Mouse (Mus musculus): ENCODE results near the gene Trip12. TPM values are rescaled to one million over a fixed set of nuclear protein-coding genes. Genes with fewer than 3 reads are reported as not detected.
A peak's percentile ranks its signal among the peaks of the same experiment; 100 is the strongest.

Gene Trip12
- polyA plus RNA-seq, 1 experiment from 2014 or later, result 105 TPM

DNA sequence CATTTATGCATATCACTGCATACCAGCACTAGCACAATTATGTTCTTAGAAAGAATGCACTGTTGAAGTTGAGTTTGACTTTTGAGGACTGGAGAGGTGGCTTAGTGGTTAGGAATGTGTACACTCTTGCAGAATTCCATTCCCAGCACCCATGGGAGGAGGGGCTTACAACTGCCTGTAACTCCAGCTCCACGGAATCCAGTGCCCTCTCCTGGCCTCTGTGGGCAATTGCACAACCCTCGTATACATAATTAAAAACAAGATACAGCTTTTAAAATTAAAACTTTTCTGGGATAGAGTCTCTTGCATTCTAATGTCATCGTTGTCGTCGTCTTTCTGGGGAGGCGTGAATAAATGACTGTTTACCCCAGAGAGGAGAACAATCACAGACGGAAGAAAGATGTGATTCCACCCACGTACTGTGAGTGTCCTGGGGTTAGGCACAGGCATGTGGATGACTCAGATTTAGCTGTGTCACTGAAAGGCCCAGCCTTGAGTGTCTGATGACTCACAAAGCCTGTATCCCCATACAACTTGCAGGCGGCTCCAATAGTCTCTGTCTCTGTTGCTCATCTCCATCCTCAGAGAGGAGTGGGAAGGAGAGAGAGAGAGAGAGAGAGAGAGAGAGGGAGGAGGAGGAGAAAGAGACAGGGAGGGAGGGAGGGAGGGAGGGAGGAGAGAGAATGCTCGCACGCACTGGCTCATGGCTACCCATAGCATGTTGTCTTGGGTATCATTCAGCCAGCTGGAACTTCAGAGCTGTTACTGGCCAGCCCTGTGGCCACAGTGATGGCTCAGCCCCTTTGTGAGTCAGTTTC lies 41.1 kb upstream of the Trip12 start:
- H3K9ac ChIP-seq (ENCODE audit: low read depth, low read length), result no peak overlapping the region
- ATAC-seq (ENCODE audit: low FRiP score) (peak; percentile 43; the same call in 1 of the 2 replicates), DNase-seq (ENCODE audit: low spot score) (no peak)
- H3K9me3 ChIP-seq (ENCODE audit: control insufficient read depth, low read length), result no peaks in the 10 kb centered on the region
- H3K27me3 ChIP-seq (ENCODE audit: control insufficient read depth, insufficient read depth, low read length), result no peaks in the 10 kb centered on the region
- H3K36me3 ChIP-seq (ENCODE audit: control insufficient read depth, insufficient read depth, low read length), result no peaks in the 10 kb centered on the region
- no peak overlapping the region for H3K4me3 ChIP-seq (ENCODE audit: low read depth, low read length)
- H3K4me1 ChIP-seq (replicated peaks; ENCODE audit: control insufficient read depth, insufficient read depth, low read length), result no peaks in the 10 kb centered on the region
- no peak overlapping the region for H3K27ac ChIP-seq (ENCODE audit: low read depth, low read length)
- 73% methylated on average over 11 of the region's 11 CpGs for WGBS
- no peak overlapping the region for H3K4me2 ChIP-seq (replicated peaks; ENCODE audit: low read depth, low read length)

DNA sequence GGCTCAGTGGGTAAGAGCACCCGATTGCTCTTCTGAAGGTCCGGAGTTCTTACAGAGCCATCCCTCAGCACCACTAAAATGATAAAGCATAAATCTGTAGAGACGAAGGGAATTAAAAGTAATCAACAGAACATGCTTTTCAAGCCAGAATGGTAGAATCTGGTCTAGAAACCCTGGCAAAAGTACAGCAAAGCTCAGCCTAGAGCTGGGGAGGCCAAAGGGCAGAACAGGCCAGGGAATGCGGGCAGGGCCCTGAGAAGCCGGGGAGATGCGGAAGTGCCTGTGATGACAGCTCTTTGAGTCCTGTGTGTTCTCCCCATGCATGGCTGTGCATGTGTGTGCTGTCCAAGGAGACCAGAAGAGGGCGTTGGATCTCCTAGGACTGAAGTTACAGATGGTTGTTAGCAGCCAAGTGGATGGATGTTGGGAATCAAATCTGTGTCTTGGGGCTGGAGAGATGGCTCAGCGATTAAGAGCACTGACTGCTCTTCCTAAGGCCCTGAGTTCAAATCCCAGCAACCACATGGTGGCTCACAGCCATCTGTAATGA lies 39.3 kb upstream of the Trip12 start:
- 97% methylated on average over 8 of the region's 8 CpGs for WGBS
- H3K4me2 ChIP-seq (replicated peaks; ENCODE audit: low read depth, low read length), result no peak overlapping the region
- DNase-seq (ENCODE audit: low spot score), result no peak
- no peaks in the 10 kb centered on the region for H3K36me3 ChIP-seq (ENCODE audit: control insufficient read depth, insufficient read depth, low read length)
- no peaks in the 10 kb centered on the region for H3K9me3 ChIP-seq (ENCODE audit: control insufficient read depth, low read length)
- H3K4me3 ChIP-seq (ENCODE audit: low read depth, low read length), result no peak overlapping the region
- H3K27me3 ChIP-seq (ENCODE audit: control insufficient read depth, insufficient read depth, low read length), result no peaks in the 10 kb centered on the region
- ATAC-seq (ENCODE audit: low FRiP score), result no peak
- no peak overlapping the region for H3K27ac ChIP-seq (ENCODE audit: low read depth, low read length)
- H3K4me1 ChIP-seq (replicated peaks; ENCODE audit: control insufficient read depth, insufficient read depth, low read length), result no peaks in the 10 kb centered on the region
- H3K9ac ChIP-seq (ENCODE audit: low read depth, low read length), result no peak overlapping the region

- H3K9ac ChIP-seq (ENCODE audit: low read depth, low read length), result no peak overlapping the region
- H3K36me3 ChIP-seq (ENCODE audit: control insufficient read depth, insufficient read depth, low read length), result no peaks in the 10 kb centered on the region
- WGBS, result 80% methylated on average over 2 of the region's 2 CpGs
- H3K9me3 ChIP-seq (ENCODE audit: control insufficient read depth, low read length), result no peaks in the 10 kb centered on the region
- ATAC-seq (ENCODE audit: low FRiP score), result no peak
- H3K4me3 ChIP-seq (ENCODE audit: low read depth, low read length), result no peak overlapping the region
- DNase-seq (ENCODE audit: low spot score), result no peak
- H3K27ac ChIP-seq (ENCODE audit: low read depth, low read length), result no peak overlapping the region
- no peaks in the 10 kb centered on the region for H3K27me3 ChIP-seq (ENCODE audit: control insufficient read depth, insufficient read depth, low read length)
- no peaks in the 10 kb centered on the region for H3K4me1 ChIP-seq (replicated peaks; ENCODE audit: control insufficient read depth, insufficient read depth, low read length)
- H3K4me2 ChIP-seq (replicated peaks; ENCODE audit: low read depth, low read length), result no peak overlapping the region
Observed at GRCm38 (mm10) chr1:84877590-84877989, 37.3 kb upstream of the Trip12 start.

DNA sequence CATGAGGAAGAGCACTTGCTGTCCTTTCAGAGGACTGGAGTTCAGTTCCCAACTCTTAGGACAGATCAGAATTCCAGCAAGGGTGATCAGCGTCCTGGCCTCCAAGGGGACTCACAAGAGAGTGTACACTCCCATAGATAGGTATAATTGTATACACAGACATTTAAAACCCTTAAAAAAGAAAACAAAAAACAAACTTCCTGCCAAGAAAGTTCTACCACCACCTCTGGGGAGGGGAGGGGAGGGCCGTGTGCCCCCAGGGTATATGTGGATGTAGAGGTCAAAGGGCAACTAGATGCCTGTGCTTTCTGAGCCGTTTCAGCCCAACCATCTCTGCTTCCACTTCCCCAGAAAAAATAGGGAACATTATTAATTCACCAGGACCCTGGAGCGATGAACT lies 32.6 kb upstream of the Trip12 start:
- DNase-seq (ENCODE audit: low spot score) (no peak), ATAC-seq (ENCODE audit: low FRiP score) (no peak)
- H3K4me3 ChIP-seq (ENCODE audit: low read depth, low read length), result no peak overlapping the region
- no peak overlapping the region for H3K27ac ChIP-seq (ENCODE audit: low read depth, low read length)
- H3K4me1 ChIP-seq (replicated peaks; ENCODE audit: control insufficient read depth, insufficient read depth, low read length), result no peaks in the 10 kb centered on the region
- WGBS, result 73% methylated on average over 4 of the region's 4 CpGs
- H3K27me3 ChIP-seq (ENCODE audit: control insufficient read depth, insufficient read depth, low read length), result no peaks in the 10 kb centered on the region
- H3K9me3 ChIP-seq (ENCODE audit: control insufficient read depth, low read length), result no peaks in the 10 kb centered on the region
- H3K4me2 ChIP-seq (replicated peaks; ENCODE audit: low read depth, low read length), result no peak overlapping the region
- H3K9ac ChIP-seq (ENCODE audit: low read depth, low read length), result no peak overlapping the region
- H3K36me3 ChIP-seq (ENCODE audit: control insufficient read depth, insufficient read depth, low read length), result no peaks in the 10 kb centered on the region

DNA sequence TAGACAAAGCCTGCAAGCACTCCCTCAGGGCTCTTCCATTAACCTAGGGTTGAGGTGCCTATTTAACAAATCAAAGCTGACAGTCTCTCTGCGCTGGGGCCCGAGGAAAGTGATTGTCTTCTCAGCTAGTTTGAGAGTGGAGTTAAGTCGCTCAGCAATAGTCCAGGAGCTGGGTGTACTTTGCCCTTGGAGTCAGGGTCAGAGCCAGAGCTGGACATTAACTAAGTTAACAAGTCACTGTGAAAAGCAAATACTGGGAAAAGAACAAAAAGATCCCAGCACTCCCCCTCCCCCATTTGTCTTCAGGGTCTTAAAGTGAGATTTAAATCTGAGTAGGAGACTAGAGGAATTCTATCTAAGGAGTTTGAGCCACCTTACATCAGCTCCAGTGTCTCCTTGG lies 31.8 kb upstream of the Trip12 start:
- H3K4me2 ChIP-seq (replicated peaks; ENCODE audit: low read depth, low read length), result no peak overlapping the region
- H3K36me3 ChIP-seq (ENCODE audit: control insufficient read depth, insufficient read depth, low read length), result no peaks in the 10 kb centered on the region
- no peaks in the 10 kb centered on the region for H3K4me1 ChIP-seq (replicated peaks; ENCODE audit: control insufficient read depth, insufficient read depth, low read length)
- DNase-seq (ENCODE audit: low spot score), result no peak
- H3K9me3 ChIP-seq (ENCODE audit: control insufficient read depth, low read length), result no peaks in the 10 kb centered on the region
- H3K9ac ChIP-seq (ENCODE audit: low read depth, low read length), result no peak overlapping the region
- no peak for ATAC-seq (ENCODE audit: low FRiP score)
- no peak overlapping the region for H3K4me3 ChIP-seq (ENCODE audit: low read depth, low read length)
- 22% methylated on average over 3 of the region's 3 CpGs for WGBS
- no peaks in the 10 kb centered on the region for H3K27me3 ChIP-seq (ENCODE audit: control insufficient read depth, insufficient read depth, low read length)
- no peak overlapping the region for H3K27ac ChIP-seq (ENCODE audit: low read depth, low read length)

DNA sequence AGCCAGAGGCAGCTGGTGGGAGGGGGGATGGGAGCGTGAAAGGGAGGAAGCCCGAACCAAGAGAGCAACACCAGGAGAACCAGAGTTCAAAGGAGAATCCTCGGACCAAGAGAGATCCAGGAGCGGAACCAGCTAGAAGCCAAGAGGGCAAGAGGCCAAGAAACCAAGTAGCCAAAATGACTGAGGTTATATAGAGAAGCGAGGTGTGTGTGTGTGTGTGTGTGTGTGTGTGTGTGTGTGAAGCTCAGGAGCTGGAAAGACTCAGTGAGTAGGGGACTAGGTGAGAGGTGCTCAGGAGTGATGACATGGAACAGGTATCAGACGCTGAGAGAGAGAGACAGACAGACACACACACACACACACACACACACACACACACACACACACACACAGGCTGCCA lies 30.8 kb upstream of the Trip12 start:
- Histone ChIP-seq H3K9me3 (ENCODE audit: control insufficient read depth, low read length) (no peaks in the 10 kb centered on the region), H3K27me3 (ENCODE audit: control insufficient read depth, insufficient read depth, low read length) (no peaks in the 10 kb centered on the region), H3K27ac (ENCODE audit: low read depth, low read length) (no peak overlapping the region), H3K36me3 (ENCODE audit: control insufficient read depth, insufficient read depth, low read length) (no peaks in the 10 kb centered on the region), H3K4me3 (ENCODE audit: low read depth, low read length) (no peak overlapping the region), H3K9ac (ENCODE audit: low read depth, low read length) (no peak overlapping the region), H3K4me2 (replicated peaks; ENCODE audit: low read depth, low read length) (no peak overlapping the region), H3K4me1 (replicated peaks; ENCODE audit: control insufficient read depth, insufficient read depth, low read length) (no peaks in the 10 kb centered on the region)
- 63% methylated on average over 6 of the region's 6 CpGs for WGBS
- DNase-seq (ENCODE audit: low spot score), result no peak
- ATAC-seq (ENCODE audit: low FRiP score), result no peak

DNA sequence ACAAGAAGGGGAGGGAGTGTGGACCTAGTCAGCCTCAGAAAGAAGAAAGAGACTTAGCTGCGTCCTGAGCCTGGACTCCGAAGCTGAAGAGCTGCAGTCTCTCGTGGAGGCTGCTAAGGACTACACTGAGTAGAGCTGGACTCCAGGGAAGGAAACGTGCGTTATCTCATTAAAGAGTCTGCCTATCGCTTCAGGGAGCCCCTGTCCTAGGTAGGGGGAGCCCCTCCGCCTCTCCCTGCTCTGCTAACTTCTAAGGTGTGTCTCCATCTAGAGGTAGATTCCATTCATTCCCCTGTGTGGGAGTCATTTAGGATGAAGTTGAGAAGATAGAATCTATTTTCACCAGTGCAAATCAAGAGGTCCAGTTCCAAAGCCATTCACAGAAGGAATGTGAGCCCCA lies 29.2 kb upstream of the Trip12 start:
- no peaks in the 10 kb centered on the region for H3K36me3 ChIP-seq (ENCODE audit: control insufficient read depth, insufficient read depth, low read length)
- no peak overlapping the region for H3K4me3 ChIP-seq (ENCODE audit: low read depth, low read length)
- H3K4me2 ChIP-seq (replicated peaks; ENCODE audit: low read depth, low read length), result no peak overlapping the region
- no peaks in the 10 kb centered on the region for H3K9me3 ChIP-seq (ENCODE audit: control insufficient read depth, low read length)
- DNase-seq (ENCODE audit: low spot score) (no peak), ATAC-seq (ENCODE audit: low FRiP score) (no peak)
- H3K9ac ChIP-seq (ENCODE audit: low read depth, low read length), result no peak overlapping the region
- H3K4me1 ChIP-seq (replicated peaks; ENCODE audit: control insufficient read depth, insufficient read depth, low read length), result no peaks in the 10 kb centered on the region
- H3K27me3 ChIP-seq (ENCODE audit: control insufficient read depth, insufficient read depth, low read length), result no peaks in the 10 kb centered on the region
- H3K27ac ChIP-seq (ENCODE audit: low read depth, low read length), result no peak overlapping the region
- 61% methylated on average over 7 of the region's 7 CpGs for WGBS

- Histone ChIP-seq H3K9me3 (ENCODE audit: control insufficient read depth, low read length) (no peaks in the 10 kb centered on the region), H3K4me1 (replicated peaks; ENCODE audit: control insufficient read depth, insufficient read depth, low read length) (no peaks in the 10 kb centered on the region), H3K4me3 (ENCODE audit: low read depth, low read length) (no peak overlapping the region), H3K9ac (ENCODE audit: low read depth, low read length) (no peak overlapping the region), H3K27ac (ENCODE audit: low read depth, low read length) (no peak overlapping the region), H3K36me3 (ENCODE audit: control insufficient read depth, insufficient read depth, low read length) (no peaks in the 10 kb centered on the region), H3K27me3 (ENCODE audit: control insufficient read depth, insufficient read depth, low read length) (no peaks in the 10 kb centered on the region), H3K4me2 (replicated peaks; ENCODE audit: low read depth, low read length) (no peak overlapping the region)
- no peak for ATAC-seq (ENCODE audit: low FRiP score)
- 78% methylated on average over 4 of the region's 4 CpGs for WGBS
- DNase-seq (ENCODE audit: low spot score), result no peak
Observed at GRCm38 (mm10) chr1:84868841-84869240, 28.5 kb upstream of the Trip12 start.

DNA sequence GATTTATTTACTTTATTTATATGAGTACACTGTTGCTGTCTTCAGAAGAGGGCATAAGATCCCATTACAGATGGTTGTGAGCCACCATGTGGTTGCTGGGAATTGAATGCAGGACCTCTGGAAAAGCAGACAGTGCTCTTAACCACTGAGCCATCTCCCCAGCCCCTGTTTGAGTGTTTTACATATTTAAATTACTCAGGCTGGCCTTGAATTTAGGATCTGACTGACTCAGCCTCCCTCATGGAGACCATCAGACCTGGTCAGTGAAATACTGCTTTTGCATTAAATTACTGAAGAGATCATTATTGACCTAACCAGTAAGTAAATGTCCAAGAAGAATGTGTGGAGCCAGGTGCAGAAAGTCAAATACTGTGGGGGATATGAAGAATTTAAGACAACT lies 28.0 kb upstream of the Trip12 start:
- no peak for ATAC-seq (ENCODE audit: low FRiP score)
- Histone ChIP-seq H3K4me3 (ENCODE audit: low read depth, low read length) (no peak overlapping the region), H3K9ac (ENCODE audit: low read depth, low read length) (no peak overlapping the region), H3K9me3 (ENCODE audit: control insufficient read depth, low read length) (no peaks in the 10 kb centered on the region), H3K27me3 (ENCODE audit: control insufficient read depth, insufficient read depth, low read length) (no peaks in the 10 kb centered on the region), H3K4me2 (replicated peaks; ENCODE audit: low read depth, low read length) (no peak overlapping the region), H3K4me1 (replicated peaks; ENCODE audit: control insufficient read depth, insufficient read depth, low read length) (no peaks in the 10 kb centered on the region), H3K27ac (ENCODE audit: low read depth, low read length) (no peak overlapping the region), H3K36me3 (ENCODE audit: control insufficient read depth, insufficient read depth, low read length) (no peaks in the 10 kb centered on the region)
- DNase-seq (ENCODE audit: low spot score), result no peak
